Mouse (Mus musculus): ENCODE data around the gene Slc35d2. TPM values are rescaled to one million over a fixed set of nuclear protein-coding genes. Genes with fewer than 3 reads are reported as not detected.

Slc35d2 gene
- total RNA-seq (2014; rRNA removed; ENCODE audit: low replicate concordance): 2.0 and 3.7 TPM in 2 replicates
- 3.5 and 5.3 TPM in 2 replicates for polyA plus RNA-seq (2015; fragmentation: Nextera tagmentation; extraction: Ambion mirVana)

GRCm38 (mm10) chr13:64128858-64129615 lies at the start of gene Slc35d2:
Gene Slc35d2 (minus strand): TSS chr13:64129368.
- ATAC-seq (ENCODE audit: insufficient read depth, low read depth): peak; percentile 89
- H3K4me2 ChIP-seq (ENCODE audit: low read depth, low read length): peak within 1 kb of the TSS; percentile 74
- H3K4me1 ChIP-seq (ENCODE audit: control insufficient read depth, insufficient read depth): peaks cover 7% of the 10 kb centered on the region; the same call in 1 of the 2 replicates
- peak within 1 kb of the TSS; percentile 65 for H3K27ac ChIP-seq (ENCODE audit: low read depth)
- no peaks in the 10 kb centered on the region for H3K27me3 ChIP-seq (ENCODE audit: control insufficient read depth, insufficient read depth, low read length)
- no peaks in the 10 kb centered on the region for H3K9me3 ChIP-seq (replicated peaks; ENCODE audit: control insufficient read depth, low read length)
- TF ChIP-seq EP300 (IDR thresholded peaks at IDR 0.05; ENCODE audit: low read depth): no peak
- peak; percentile 23; the same call in 1 of the 2 replicates for TF ChIP-seq CTCF (IDR thresholded peaks at IDR 0.05; ENCODE audit: low read depth)
- H3K4me3 ChIP-seq (ENCODE audit: low read depth, low read length): peak within 1 kb of the TSS; percentile 68
- H3K36me3 ChIP-seq (replicated peaks; ENCODE audit: control insufficient read depth, insufficient read depth, low read length): peaks cover 15% of the 10 kb centered on the region
- peak within 1 kb of the TSS; percentile 77 for H3K9ac ChIP-seq (replicated peaks; ENCODE audit: low read depth, low read length)
- DNase-seq (ENCODE audit: low spot score): peak; percentile 45
- WGBS: 7% methylated on average over 42 of the region's 44 CpGs

- no peak overlapping the region for H3K4me2 ChIP-seq (ENCODE audit: low read depth, low read length)
- H3K9ac ChIP-seq (replicated peaks; ENCODE audit: low read depth, low read length): no peak overlapping the region
- H3K27ac ChIP-seq (ENCODE audit: low read depth): no peak overlapping the region
- no peaks in the 10 kb centered on the region for H3K4me1 ChIP-seq (ENCODE audit: control insufficient read depth, insufficient read depth)
- TF ChIP-seq CTCF (IDR thresholded peaks at IDR 0.05; ENCODE audit: low read depth): no peak
- TF ChIP-seq EP300 (IDR thresholded peaks at IDR 0.05; ENCODE audit: low read depth): no peak
- H3K9me3 ChIP-seq (replicated peaks; ENCODE audit: control insufficient read depth, low read length): no peaks in the 10 kb centered on the region
- ATAC-seq (ENCODE audit: insufficient read depth, low read depth): no peak
- WGBS: 70% methylated on average over 7 of the region's 7 CpGs
- H3K36me3 ChIP-seq (replicated peaks; ENCODE audit: control insufficient read depth, insufficient read depth, low read length): peaks cover 73% of the 10 kb centered on the region
- DNase-seq (ENCODE audit: low spot score): no peak
- no peaks in the 10 kb centered on the region for H3K27me3 ChIP-seq (ENCODE audit: control insufficient read depth, insufficient read depth, low read length)
- H3K4me3 ChIP-seq (ENCODE audit: low read depth, low read length): no peak overlapping the region
These were observed 48.8 kb upstream of the Slc35d2 start for GRCm38 (mm10) chr13:64178000-64178399.

GRCm38 (mm10) chr13:64169746-64170145 lies 40.6 kb upstream of the Slc35d2 start:
- DNase-seq (ENCODE audit: low spot score): no peak

GRCm38 (mm10) chr13:64163147-64163715 lies 34.1 kb upstream of the Slc35d2 start:
- no peak overlapping the region for H3K27ac ChIP-seq (ENCODE audit: low read depth)
- ATAC-seq (ENCODE audit: insufficient read depth, low read depth) (no peak), DNase-seq (ENCODE audit: low spot score) (no peak)
- H3K4me2 ChIP-seq (ENCODE audit: low read depth, low read length): peak overlapping the region; percentile 82
- no peaks in the 10 kb centered on the region for H3K9me3 ChIP-seq (replicated peaks; ENCODE audit: control insufficient read depth, low read length)
- H3K27me3 ChIP-seq (ENCODE audit: control insufficient read depth, insufficient read depth, low read length): no peaks in the 10 kb centered on the region
- WGBS: 35% methylated on average over 13 of the region's 13 CpGs
- peak overlapping the region; percentile 82 for H3K9ac ChIP-seq (replicated peaks; ENCODE audit: low read depth, low read length)
- no peaks in the 10 kb centered on the region; the same call in 1 of the 2 replicates for H3K36me3 ChIP-seq (replicated peaks; ENCODE audit: control insufficient read depth, insufficient read depth, low read length)
- peak overlapping the region; percentile 91 for H3K4me3 ChIP-seq (ENCODE audit: low read depth, low read length)
- TF ChIP-seq EP300 (IDR thresholded peaks at IDR 0.05; ENCODE audit: low read depth): no peak
- no peak for TF ChIP-seq CTCF (IDR thresholded peaks at IDR 0.05; ENCODE audit: low read depth)
- H3K4me1 ChIP-seq (ENCODE audit: control insufficient read depth, insufficient read depth): 0 out of 2 replicates have a peak, but pooled peaks cover 3% of the 10 kb centered on the region

More at GRCm38 (mm10) chr13:64169746-64170145, 40.6 kb upstream of the Slc35d2 start:
- Histone ChIP-seq H3K27me3 (ENCODE audit: control insufficient read depth, insufficient read depth, low read length) (no peaks in the 10 kb centered on the region), H3K27ac (ENCODE audit: low read depth) (no peak overlapping the region), H3K9ac (replicated peaks; ENCODE audit: low read depth, low read length) (no peak overlapping the region), H3K4me1 (ENCODE audit: control insufficient read depth, insufficient read depth) (no peaks in the 10 kb centered on the region), H3K36me3 (replicated peaks; ENCODE audit: control insufficient read depth, insufficient read depth, low read length) (peaks cover 51% of the 10 kb centered on the region), H3K9me3 (replicated peaks; ENCODE audit: control insufficient read depth, low read length) (peaks cover 13% of the 10 kb centered on the region), H3K4me2 (ENCODE audit: low read depth, low read length) (no peak overlapping the region), H3K4me3 (ENCODE audit: low read depth, low read length) (no peak overlapping the region)
- ATAC-seq (ENCODE audit: insufficient read depth, low read depth): no peak
- TF ChIP-seq CTCF (IDR thresholded peaks at IDR 0.05; ENCODE audit: low read depth) (no peak), EP300 (IDR thresholded peaks at IDR 0.05; ENCODE audit: low read depth) (no peak)
- 96% methylated on average over 25 of the region's 25 CpGs for WGBS

- no peaks in the 10 kb centered on the region for H3K9me3 ChIP-seq (replicated peaks; ENCODE audit: control insufficient read depth, low read length)
- TF ChIP-seq CTCF (IDR thresholded peaks at IDR 0.05; ENCODE audit: low read depth) (no peak), EP300 (IDR thresholded peaks at IDR 0.05; ENCODE audit: low read depth) (no peak)
- H3K4me2 ChIP-seq (ENCODE audit: low read depth, low read length): peak overlapping the region; percentile 82
- peak overlapping the region; percentile 82 for H3K9ac ChIP-seq (replicated peaks; ENCODE audit: low read depth, low read length)
- no peaks in the 10 kb centered on the region for H3K27me3 ChIP-seq (ENCODE audit: control insufficient read depth, insufficient read depth, low read length)
- ATAC-seq (ENCODE audit: insufficient read depth, low read depth): no peak
- DNase-seq (ENCODE audit: low spot score): no peak
- peak overlapping the region; percentile 91 for H3K4me3 ChIP-seq (ENCODE audit: low read depth, low read length)
- peak overlapping the region; percentile 94 for H3K27ac ChIP-seq (ENCODE audit: low read depth)
- 3% methylated on average over 14 of the region's 14 CpGs for whole genome bisulfite sequencing
- no peaks in the 10 kb centered on the region; the same call in 1 of the 2 replicates for H3K36me3 ChIP-seq (replicated peaks; ENCODE audit: control insufficient read depth, insufficient read depth, low read length)
- H3K4me1 ChIP-seq (ENCODE audit: control insufficient read depth, insufficient read depth): 0 out of 2 replicates have a peak, but pooled peaks cover 3% of the 10 kb centered on the region
These were observed 33.5 kb upstream of the Slc35d2 start for GRCm38 (mm10) chr13:64162626-64163025.
